Mouse (Mus musculus) layer of hippocampus, postnatal 14 days (tissue): ENCODE data around the gene Sp9. TPM values are rescaled to one million over a fixed set of nuclear protein-coding genes. Genes with fewer than 3 reads are reported as not detected.
A peak's percentile ranks its signal among the peaks of the same experiment; 100 is the strongest.

ENCODE experiments used
- DNase-seq, 2 experiments: peaks; one replicate each; pipeline ENCODE4 v3.0.0; 2021 to 2022; ENCODE audit warnings: low spot score in 2 of 2, mixed read lengths in 1 of 2
- total RNA-seq, 2 experiments: library from RNA; stranded (reverse); gene quantifications; 2 replicates each; pipeline ENCODE4 v1.2.3; 2021

Gene Sp9
- total RNA-seq, 2 experiments from 2014 or later: 4.6 to 4.8 TPM

DNA sequence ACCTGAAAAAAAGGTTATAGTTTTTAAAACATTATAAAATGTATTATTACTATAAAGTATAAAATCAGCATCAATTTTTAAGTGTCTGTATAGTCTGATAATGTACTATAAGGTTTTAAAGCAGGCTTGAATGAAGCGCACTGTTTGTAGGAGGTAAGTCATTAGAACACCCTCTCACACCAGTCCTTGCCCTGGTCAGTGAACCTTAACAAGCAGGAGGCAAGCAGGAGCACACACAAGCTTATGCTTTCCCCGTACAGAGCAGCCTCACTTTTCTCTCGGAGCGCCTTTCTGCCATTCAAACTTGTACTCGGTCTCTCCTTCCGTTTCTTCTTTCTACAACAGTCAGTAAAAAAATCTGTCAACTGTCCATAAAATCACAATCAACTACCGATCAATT lies 34.3 kb downstream of the Sp9 start:
- no peak for DNase-seq

DNA sequence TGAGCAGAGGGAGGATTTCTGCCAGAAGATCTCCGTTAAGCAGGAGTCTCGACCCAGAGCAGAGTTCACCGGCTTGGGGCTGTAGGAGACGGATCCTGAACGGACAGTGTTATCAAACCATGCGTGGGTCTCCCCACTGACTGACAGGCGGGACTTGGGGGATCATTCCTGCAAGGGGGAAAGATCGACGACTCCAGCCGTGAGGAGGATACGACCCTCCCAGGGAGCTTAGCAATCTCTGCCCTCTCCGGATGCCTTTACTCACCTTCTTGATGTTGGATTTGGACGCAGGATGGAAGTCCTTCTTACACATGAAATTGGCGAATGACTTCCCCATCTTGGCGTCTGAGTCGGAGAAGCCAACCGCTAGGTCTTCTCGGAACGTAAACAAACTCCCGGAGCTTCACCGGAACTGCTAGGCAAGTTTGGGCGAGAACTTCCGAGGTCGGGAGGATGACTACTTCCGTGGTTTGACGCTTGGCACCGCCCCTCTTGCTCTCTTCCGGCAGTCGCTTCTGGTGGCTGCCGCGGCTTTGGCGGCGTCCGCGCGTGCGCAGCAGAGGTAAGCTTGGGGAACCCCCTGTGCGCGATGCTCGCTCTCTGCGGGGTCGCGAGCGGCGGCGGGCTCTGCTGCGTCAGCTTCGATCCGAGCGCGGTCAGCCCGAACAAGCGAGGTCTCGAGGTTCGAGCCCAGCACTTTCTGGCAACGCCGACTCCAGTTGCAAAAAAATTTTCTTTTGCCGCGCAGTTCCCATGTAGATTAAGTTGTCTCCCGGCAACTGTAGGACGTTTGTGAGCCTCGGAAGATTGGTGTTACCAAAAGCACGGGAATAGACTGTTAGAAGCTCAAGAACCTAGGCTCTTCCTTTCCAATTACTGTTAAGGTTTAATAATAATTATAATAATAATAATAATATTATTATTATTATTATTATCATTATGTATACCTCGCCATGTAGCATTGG lies 40.7 kb downstream of the Sp9 start, which contains the start of the genes Scrn3 and Cir1:
TSS of gene Scrn3 (plus strand) at position 450 of the 965 bp plus-strand sequence.
TSS of gene Cir1 (minus strand) at position 550 of the 965 bp plus-strand sequence.
- DNase-seq: peak; percentile 91 to 96

DNA sequence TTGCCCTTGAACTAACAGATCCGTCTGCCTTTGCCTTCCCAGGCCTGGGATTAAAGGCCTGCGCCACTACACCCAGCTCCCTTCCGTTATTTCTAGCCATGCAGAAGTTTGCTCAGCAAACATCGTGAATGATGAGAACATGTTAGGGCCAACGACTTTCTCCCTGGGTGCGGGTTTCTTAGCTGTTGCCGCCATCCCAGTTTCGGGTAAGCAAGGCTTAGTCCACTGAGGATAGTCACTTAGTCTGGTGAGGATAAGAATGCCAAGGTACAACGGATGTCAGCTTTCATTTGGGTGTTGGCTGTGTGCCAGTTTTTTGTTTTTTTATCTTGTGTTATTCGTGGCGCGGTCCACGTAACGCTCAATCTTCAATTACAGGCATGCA lies 41.4 kb downstream of the Sp9 start:
- peak; percentile 37 to 46 for DNase-seq

DNA sequence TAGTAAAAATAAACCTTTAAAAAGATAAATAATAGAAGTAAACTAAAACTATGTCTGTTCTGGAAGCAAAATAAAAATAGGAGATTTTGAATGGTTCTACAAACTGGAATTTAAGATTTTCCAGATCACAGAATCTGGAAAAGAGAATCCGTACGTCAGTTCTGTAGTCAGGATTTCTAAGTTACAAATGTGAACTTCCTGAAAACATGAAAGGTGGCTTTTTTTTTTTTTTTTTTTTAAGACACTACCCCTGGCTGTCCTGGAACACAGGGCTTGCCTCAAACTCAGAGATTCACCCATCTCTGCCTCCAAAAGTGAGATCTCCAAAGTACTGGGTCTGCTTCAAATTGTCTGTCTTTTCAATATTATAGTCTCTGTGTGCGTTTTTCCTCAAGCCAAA lies 42.6 kb downstream of the Sp9 start:
- DNase-seq: no peak

DNA sequence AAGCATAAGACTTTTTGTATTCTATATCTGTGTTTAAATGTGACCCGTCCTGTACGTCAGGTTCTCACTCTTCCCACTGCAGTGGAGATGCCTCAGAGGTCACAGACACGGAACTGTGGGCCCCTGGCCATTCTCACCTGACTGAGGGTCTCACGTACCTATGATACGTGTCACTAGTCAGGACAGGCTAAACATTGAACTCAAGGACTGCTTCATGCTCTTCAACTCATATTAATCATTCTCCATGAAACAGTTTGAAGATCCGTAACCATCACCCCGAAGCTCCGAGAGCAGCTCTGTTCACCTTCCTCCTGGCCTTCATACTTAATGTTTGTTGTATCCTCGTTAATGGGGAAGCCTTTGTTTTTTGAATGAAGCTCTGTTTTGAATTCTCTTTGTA lies 45.7 kb downstream of the Sp9 start:
- no peak for DNase-seq

DNA sequence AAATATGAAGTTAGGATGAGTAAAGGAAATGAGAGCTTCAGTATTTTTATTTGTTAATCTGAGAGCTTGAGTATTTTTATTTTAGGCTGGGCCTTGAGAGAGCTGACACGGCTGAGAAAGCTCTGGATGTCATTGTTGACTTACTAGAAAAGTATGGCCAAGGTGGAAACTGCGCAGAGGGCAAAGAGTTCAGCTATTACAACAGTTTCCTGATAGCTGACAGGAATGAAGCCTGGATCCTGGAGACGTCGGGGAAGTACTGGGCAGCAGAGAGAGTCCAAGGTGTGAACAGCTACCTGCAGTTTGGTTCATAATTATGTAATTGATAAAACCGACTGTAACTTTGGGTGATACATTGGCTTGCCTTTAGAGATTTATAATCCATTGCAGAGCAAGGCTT lies 47.5 kb downstream of the Sp9 start:
- DNase-seq: no peak

DNA sequence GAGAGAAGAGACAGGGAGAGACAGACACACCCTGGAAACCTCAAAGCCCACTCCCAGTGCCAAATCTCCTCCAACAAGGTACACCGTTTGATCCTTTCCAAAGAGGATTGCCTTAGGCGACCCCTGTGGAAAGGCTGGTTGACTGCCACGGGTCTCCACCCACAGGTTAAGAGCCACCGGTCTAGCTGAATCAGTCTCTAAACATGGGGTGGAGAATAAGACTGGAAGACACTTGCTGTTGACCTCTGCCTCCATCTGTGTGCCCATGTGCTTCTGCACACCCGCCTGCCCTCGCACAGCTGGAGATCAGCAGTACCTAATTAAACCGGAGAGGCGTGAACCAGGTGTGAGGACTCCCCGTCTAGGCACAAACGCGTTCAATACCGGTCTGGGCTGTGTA lies 51.3 kb downstream of the Sp9 start:
- DNase-seq: no peak

DNA sequence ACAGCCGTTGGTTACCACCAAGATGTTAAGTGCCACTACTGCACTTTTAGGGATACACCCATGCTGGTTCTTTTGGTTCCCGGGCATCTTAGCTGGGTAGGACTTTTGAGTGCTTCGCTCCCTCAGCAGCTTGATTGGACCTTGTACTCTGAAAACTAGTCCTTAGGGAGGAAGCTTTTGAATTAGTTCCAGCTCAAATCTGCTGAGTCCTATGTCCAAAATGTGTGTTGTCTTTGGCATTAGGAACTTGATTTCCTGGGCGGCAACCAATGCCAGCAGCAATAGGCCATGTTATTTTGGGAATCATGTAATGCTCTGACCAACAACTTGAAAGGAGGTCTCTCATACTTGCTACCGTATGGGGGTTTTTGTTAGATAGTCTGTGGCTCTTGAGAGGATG lies 54.1 kb downstream of the Sp9 start:
- no peak for DNase-seq

Other genes starting within 250 kb of the Sp9 start
- 100 to 1,000 TPM; 120 to 128 TPM for gene Ola1, start 53.0 kb upstream of the Sp9 start, total RNA-seq
- 10 to 100 TPM; 15.0 to 16.8 TPM for gene Scrn3, start 40.7 kb downstream of the Sp9 start, total RNA-seq
- gene Cir1, start 40.8 kb downstream of the Sp9 start, total RNA-seq: 10 to 100 TPM; 25.7 to 25.9 TPM
- 10 to 100 TPM; 51.4 to 55.3 TPM for gene Gpr155, start 114.6 kb downstream of the Sp9 start, total RNA-seq